Mouse (Mus musculus) common myeloid progenitor, adult 5-6 weeks (primary cell): ENCODE measurements around the gene Anxa4. TPM values are rescaled to one million over a fixed set of nuclear protein-coding genes. Genes with fewer than 3 reads are reported as not detected.

Experiments
- ATAC-seq: replicated peaks from 2 replicates; pipeline ENCODE4 v1.8.0; 2016; ENCODE audit warnings: low read depth, mild to moderate bottlenecking, moderate TSS enrichment, inconsistent platforms; ENCODE audit not compliant: poor library complexity, severe bottlenecking
- total RNA-seq: library from RNA; stranded (forward); fragments of 200-1000, 187-1606 nt; gene quantifications from 2 replicates; pipeline ENCODE4 v1.2.3, GENCODE M21; 2017

The Anxa4 gene
- total RNA-seq, 1 experiment from 2014 or later: 32.5 TPM

- ATAC-seq: no peak
Observed at GRCm38 (mm10) chr6:86804646-86805045, 11.3 kb upstream of the Anxa4 start.

- ATAC-seq: no peak
Observed at GRCm38 (mm10) chr6:86801431-86801830, 8.0 kb upstream of the Anxa4 start.

- ATAC-seq: no peak
Observed at GRCm38 (mm10) chr6:86800467-86800866, 7.1 kb upstream of the Anxa4 start.

- ATAC-seq: no peak
Observed at GRCm38 (mm10) chr6:86797455-86797854, 4.1 kb upstream of the Anxa4 start.

DNA sequence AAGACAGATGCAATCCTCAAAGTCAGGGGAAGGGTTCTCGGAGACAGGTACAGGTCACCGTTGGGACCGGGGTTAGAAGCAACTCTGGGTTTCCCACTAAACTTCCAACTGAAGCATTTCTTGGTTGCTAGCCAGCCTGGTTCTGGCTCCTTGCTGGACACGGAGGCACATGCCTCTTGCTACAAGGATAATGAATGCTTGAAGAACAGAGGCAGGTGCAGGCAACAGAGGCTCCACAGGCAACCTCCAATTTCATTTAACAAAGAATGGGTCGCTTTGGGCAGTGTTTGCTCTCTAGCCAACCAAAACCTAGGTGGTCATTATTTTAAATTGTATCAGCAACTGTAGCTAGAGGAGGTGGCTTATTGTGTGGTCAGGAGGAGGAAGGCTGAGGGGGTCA is 573 bp upstream of the Anxa4 start:
- no peak for ATAC-seq

- ATAC-seq: no peak
Observed at GRCm38 (mm10) chr6:86790351-86790943, 2.9 kb downstream of the Anxa4 start.

DNA sequence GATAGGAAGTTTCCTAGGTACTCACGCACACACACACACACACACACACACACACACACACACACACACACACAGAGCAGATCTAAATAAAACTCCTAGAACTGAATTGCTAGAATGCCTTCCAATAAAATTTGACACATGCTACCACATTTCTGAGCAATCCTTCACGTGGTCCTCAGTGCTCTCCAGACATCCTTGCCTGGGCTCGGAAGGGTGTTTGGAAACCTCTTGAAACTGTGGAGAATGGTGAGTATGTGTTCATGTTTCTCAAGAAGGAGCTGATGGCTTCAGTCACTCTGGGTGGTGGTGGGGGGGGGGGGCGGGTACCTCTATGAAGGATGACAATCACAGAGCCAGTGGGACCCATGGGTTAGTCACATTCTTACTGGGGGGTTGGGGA is 5.1 kb downstream of the Anxa4 start:
- ATAC-seq: no peak

GRCm38 (mm10) chr6:86786545-86786944 is 6.8 kb downstream of the Anxa4 start:
- no peak for ATAC-seq

DNA sequence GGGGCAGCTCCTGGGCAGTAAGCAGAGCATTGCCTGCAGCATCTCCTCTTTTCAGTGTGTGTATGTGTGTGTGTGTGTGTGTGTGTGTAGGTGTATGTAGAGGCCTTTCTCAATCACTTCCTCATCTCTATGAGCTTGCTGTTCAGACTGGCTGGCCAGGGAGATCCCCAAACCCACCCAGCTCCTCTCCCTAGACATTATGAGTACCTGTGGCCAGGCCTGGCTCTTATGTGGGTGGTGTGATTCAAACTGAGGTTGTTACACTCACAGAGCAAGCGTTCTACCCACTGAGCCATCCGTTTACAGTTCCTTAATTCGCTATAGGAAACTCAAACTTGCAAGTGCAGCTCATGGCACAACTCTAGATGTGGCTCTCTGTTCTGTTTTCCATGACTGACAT is 8.6 kb downstream of the Anxa4 start:
- no peak for ATAC-seq

DNA sequence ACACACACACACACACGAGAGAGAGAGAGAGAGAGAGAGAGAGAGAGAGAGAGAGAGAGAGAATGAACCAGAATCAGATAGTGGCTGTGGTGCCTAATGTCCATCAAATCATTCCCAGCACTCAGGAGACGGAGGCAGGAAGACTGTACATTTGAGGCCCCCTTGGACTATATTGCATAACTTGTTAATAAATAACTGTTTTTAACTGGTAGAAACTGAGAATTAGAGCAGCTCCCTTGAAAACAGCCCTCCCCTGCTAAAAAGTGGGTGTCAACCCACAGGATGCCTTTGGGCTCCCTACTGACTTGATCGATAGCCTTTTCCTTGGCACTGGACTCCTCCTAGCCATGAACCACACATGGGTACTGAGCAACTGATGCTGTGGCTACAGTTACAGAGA is 11.0 kb downstream of the Anxa4 start:
- no peak for ATAC-seq

GRCm38 (mm10) chr6:86781361-86781957 is 11.9 kb downstream of the Anxa4 start:
- ATAC-seq: no peak

- ATAC-seq: peak; percentile 30; the same call in 1 of the 2 replicates
Observed at GRCm38 (mm10) chr6:86778910-86779594, 14.3 kb downstream of the Anxa4 start.

DNA sequence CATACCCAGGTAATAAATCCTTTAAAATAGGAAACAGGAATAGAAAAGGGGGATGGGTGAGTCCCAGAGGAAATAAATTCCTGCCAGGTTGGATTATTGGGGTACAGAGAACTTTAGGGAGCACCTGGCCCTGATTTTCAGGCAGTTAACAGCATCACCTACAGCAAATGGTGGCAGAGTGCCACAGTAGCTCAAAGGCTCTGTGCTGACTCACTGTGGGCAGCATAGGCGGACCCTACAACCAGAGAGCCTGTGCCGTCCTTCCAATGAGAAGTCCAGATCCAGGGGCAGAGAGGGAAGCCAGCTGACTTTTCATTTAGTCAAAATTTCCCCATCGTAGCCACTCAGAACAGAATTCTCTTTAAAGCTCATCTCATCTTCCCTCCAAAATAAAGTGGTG is 16.2 kb downstream of the Anxa4 start:
- ATAC-seq: peak; percentile 77

GRCm38 (mm10) chr6:86776706-86777071 is 16.7 kb downstream of the Anxa4 start:
- ATAC-seq: no peak

DNA sequence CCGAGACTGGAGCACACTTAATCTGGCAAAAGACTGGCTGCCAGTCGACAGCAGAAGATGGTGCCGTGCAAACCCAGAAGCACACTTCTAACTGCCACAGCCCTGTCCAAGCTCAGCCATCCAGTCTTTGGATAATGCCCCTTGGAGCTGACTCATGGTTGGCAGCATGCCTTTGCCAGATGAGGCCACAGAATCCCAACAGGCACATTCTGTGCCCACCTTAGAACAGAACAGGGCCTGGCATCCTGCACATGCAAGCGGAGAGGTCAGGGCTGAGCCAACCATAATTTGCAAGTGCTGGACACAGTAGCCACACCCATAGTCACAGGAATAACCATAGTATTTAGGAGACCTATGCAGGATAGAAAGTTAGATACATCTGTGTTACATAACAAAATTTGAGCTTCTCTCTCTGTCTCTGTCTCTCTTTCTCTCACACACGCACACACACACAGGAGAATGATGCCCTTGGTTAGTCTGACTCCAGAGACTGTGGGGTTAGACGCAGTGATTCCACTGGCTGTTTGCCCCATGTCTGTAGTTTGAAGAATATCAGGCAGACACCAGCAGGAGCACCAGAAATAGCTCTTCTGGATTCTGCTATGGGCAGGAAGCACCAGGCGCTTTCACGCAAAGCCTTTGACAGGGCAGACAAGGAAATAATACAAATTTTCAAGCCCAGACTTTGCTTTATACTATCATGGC is 17.2 kb downstream of the Anxa4 start:
- ATAC-seq: no peak

DNA sequence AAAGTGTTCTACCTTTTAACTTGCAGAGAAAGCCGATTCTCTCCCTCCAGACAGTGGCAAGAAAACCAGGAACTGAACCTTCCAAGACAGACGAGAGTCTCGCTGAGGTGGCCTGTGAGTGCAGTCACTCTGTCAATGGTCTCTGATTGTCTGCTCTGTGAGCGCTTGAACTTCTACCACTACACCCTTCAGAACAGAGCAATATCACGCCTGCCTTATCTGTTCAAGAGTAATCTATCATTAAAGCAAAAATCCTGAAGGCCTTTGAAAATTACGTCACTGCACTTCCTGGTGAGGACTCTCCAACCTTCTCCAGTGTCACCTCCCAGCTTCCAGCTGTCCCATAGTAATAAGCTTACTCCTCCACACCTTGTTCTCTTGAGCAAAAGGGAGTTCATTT is 18.4 kb downstream of the Anxa4 start:
- ATAC-seq: no peak

DNA sequence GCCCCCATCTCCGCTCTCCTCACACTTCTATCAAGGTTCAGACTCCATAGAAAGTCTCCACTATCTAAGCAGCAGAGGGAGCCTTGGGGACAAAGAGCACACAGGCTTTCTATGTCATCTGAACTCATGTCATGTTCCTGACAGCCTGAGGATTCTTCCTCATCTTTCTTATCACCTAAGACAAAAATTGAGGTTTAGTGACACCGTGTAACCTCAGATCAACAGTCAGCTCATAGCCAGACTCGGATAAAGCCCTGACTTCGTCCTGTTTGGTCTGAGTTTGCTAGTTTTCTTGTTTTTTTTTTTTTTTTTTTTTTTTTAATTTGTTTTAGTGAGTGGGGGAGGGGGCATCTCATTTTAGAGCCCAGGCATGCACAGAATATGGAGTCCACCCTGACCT is 19.6 kb downstream of the Anxa4 start:
- ATAC-seq: no peak

DNA sequence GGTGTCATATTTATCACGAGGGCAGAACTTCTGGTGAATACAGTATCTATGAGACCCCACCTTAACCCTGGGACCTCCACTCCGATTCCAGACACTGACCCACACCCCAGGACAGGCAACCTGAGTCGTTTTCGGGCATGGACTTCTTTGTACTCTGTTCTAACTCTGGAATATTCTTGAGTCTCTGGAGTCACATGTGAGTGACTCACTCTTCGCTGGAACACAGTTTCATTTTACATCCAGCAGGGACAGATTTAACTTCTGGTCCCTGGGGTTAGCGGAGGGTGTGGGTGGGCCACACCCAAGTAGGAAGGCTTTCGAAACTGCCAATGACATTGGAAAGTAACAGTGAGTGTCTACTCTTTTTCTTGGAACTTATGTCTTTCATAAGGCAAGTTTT is 20.8 kb downstream of the Anxa4 start:
- ATAC-seq: no peak

- no peak for ATAC-seq
Observed at GRCm38 (mm10) chr6:86768938-86769337, 24.4 kb downstream of the Anxa4 start.

GRCm38 (mm10) chr6:86768186-86768776 is 25.1 kb downstream of the Anxa4 start:
- no peak for ATAC-seq

- ATAC-seq: no peak
Observed at GRCm38 (mm10) chr6:86767465-86767864, 25.9 kb downstream of the Anxa4 start.
